Mouse (Mus musculus): ENCODE results near the gene Adam12.
"Not testable (repeated sequence)": the region's sequence is repeated elsewhere in the genome, so short reads cannot be mapped to it uniquely, and the experiment has no call there.

The Adam12 gene

DNA sequence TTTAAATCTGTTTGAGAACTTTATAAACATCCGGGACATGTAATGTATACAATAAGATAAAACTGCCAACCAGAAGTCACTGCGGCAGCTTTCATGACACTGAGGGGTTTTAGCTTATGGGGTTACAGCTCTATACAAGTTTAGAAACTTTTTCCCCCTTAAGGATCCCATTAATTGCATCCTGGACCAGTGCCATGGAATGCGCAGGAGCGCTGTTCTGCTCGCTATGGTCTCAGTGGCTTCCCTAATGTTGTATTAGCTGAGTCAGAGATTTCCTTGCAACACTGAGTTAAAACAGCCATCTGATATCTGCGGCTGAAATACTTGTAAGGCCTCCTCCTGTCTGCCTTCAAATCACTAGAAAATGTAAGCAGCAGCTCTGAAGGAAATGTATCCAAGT, 298.6 kb downstream of the Adam12 start:
- no peak for DNase-seq (ENCODE audit: low spot score in 2 of 2)

DNA sequence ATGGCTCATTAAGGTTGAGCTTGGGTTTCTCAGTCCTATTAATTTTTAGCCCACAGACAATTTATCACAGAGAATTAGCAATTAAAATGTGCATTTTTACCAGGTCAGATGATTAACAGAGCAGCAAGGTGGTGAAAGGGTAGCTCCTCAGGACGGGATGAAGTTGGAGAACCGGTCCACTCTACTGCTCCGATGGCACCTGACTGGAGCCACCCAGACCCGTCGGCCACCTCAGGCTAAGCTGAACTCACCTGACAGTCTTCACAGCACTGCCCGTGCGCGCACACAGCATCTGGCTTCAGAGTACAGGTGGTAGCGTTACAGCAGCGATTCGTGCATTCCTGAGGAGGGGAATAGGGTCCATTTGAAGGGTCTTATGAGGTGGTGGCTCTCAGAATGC, 300.5 kb downstream of the Adam12 start:
- no peak for DNase-seq (ENCODE audit: low spot score in 2 of 2)

DNA sequence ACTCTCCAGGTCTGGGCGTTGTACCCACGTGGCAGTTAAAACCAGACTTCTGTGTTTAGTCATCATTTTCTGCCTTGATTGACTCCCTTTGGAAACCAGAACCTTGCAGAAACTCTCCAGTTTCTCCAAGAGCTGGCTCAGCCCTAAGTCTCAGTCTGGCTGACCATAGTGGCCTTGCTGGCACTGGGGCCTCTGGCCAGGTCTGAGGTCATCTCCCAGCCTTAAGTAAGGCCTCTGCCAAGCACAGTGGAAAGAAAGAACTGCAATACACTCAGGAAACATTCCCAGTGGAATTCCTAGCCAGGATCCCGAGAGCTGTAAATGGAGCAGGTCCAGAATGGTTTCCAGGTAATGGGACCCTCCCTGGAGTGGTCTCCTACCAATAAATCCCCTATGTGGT, 303.0 kb downstream of the Adam12 start:
- peak in 1 of 2 experiments; percentile 28 for DNase-seq (ENCODE audit: low spot score in 2 of 2)

DNA sequence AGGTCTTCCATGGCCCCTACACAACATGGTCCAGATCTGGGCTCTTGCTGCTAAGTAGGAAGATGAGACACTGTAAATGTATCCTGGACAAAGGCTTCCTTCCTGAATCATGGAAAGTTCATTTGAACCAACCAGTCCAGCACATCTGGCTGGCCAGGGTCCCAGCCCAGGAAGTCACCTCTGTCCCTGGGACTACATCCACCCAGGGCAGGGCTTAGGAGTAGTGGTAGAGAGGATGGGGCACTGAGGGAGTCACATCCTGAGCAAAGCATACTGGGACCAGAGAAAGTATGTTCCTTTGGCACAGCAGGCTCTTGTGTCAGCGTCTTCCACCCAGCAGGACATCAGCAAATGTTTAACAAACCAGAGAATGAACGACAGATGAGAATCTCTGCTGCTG, 306.2 kb downstream of the Adam12 start:
- DNase-seq (ENCODE audit: low spot score in 2 of 2), result no peak

DNA sequence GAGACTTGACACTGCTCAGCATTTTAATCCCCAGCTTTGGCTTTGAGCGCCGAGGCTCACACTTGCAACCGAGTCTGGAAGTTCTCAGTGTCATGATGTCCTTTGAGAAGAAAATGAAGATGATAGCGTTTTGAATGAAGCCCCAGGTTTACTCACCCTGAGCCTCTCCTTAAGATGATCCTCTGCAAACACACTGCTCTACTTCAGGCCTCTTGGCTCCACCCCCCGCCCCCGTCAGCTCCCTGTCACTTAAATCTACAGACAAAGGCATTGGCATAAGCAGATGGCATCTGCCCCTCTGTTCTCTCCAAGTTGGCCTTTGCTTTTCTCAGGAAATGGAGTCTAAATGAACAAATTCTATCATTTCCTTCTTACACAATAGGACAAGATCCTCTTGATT, 308.0 kb downstream of the Adam12 start:
- DNase-seq (ENCODE audit: low spot score in 2 of 2), result no peak

DNA sequence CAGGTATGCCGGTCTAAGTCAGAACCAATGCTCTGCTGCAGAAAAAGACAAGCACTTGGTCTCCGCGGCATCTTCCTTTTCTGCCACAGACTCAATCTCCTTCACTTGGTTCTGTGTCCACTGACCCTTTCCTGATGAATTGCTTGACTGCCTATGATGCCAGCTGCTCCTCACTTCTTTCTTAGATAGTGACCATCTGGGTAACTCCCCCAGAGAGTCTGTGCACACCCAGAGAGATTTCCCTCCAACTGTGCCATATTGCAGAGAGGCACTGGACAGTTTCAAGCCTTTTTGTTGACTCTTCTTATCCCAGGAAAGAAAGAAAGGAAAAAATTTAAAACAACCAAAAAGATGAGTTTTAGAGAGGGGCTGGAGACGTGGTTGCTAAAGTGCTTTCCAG, 310.7 kb downstream of the Adam12 start:
- DNase-seq (ENCODE audit: low spot score in 2 of 2), result no peak

DNA sequence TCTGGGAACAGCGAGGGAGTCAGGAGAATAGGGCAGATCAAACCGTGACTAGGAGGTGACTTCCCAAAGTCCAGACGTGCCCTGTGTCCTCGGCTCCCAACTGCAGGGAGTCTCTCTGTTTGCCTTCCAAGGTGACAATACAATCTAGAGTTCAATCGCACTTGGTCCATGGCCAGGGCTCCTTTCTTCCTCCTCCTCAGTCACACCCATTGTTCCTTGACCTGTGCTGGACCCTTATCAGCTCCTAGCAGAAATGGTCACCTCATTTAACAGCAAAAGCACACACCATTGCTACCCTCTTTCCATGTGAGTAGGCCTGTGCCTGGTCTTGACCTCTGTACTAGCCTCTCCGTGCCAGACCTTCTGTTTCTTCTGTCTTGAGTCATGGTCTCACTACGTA, 311.2 kb downstream of the Adam12 start:
- no peak for DNase-seq (ENCODE audit: low spot score in 2 of 2)

DNA sequence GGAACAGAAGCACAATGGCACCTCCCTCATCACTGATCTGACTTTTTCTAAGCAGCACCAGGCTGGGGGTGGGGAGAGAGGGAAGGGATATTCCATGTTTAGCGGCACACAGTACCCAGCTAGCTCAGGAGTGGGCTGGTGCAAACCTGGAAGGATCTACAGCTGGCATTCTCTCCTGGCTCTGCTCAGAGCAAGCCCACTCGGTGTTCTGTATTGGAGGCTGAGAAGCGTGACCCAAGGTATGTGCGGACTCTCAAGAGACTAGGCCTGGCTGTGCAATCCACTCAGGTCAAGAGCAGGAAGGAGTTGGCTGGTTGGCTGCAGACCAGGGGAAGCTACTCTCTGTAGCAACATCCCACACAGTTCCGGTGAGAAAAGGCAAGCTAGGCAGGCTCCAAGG, 312.0 kb downstream of the Adam12 start:
- no peak for DNase-seq (ENCODE audit: low spot score in 2 of 2)

DNA sequence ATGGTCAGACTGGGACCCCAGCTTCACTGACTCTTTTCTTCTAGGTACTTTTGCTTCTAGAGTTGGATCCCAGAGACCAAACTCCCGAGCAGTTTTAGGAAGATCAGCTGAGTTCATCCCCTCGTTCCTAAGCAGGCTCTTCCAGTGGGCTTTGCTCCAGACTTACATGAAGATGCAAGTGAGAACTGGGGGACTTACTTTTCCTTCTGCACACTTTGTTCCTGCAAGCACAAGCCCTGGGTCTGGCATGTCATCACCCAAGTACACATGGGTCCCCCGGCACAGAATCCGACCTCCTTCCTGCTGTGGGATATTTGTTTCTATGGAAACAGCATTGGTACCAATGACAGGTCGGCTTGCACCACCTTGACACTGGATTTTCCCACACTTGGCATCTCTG, 312.6 kb downstream of the Adam12 start:
- no peak for DNase-seq (ENCODE audit: low spot score in 2 of 2)

DNA sequence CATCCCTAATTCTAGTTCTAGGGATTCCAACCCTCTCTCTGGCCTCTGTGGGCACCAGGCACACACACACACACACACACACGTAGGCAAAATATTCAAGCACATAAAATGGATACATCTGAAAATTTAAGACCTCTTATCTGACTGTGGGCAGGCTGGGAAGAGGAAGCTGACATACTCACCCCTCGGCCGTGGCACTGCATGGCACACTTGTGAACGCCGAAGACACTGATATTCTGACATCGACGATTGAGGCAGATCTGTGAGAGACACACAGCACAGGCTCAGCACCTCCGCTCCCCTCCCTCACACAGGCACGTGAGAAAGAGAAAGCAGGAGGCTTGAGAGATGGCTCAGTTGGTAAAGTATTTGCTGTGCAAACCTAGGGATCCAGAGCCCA, 315.7 kb downstream of the Adam12 start:
- DNase-seq (ENCODE audit: low spot score in 2 of 2), result no peak

DNA sequence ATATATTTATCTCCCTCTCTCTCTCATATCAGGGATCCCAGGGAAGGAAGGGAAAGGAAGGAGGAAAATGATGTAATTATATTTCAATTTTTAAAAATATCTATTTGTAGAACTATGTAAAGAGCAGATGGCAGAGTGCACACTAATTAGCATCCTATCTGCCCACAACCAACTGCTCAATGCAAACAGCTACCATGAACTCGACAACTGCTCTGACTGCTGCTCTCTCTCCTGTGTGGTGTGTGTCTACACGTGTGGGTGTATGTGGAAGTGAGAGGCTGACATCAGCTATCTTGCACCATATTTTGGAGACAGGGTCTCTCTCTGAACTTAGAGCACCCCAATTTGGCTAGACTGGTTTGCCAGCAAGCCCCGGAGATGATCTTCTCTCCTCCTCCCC, 320.1 kb downstream of the Adam12 start:
- DNase-seq (ENCODE audit: low spot score in 2 of 2), result no peak

DNA sequence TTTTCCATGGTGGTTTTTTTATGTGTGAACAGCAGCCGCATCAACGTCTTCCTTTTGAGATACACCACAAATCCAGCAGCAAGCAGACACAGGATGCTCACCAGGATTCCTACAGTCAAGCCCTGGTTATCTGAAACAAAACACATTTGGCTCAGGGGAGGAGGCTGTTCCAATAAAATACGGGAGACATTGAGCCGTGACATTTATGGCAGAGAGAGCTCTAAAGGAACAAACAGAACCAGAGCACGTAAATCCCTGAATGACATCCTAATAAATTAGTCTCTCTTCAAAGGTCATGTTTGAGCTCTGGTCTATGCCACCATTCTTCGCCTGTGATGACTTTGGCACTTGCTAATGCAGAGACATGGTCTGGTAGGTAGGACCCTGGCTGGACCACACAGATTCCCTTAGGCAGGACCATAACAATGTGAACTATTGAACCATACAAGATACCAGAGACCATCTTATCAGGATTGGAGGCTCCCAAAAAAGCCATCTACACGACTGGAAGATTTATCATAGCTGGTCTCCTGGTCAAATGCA, 322.0 kb downstream of the Adam12 start:
- no peak for DNase-seq (ENCODE audit: low spot score in 2 of 2)

DNA sequence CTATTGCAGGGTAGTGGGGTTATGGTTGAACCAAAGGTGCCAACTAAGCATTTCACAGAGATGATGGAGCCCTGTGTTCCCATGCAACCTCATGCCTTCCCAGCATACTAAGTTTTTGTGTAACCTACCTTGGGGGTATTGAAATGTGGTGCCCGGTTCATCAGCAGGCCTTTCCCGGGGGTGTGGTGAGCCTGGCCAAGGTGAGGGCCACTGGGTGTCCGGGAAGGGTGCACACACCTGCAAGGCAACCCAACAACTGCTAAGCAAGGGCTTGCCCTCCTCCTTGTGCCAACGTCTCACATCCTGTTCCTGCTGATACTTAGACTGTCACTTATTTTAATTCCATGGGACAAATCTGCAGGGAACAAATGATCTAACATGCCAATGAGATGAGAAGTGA, 323.0 kb downstream of the Adam12 start:
- no peak for DNase-seq (ENCODE audit: low spot score in 2 of 2)

DNA sequence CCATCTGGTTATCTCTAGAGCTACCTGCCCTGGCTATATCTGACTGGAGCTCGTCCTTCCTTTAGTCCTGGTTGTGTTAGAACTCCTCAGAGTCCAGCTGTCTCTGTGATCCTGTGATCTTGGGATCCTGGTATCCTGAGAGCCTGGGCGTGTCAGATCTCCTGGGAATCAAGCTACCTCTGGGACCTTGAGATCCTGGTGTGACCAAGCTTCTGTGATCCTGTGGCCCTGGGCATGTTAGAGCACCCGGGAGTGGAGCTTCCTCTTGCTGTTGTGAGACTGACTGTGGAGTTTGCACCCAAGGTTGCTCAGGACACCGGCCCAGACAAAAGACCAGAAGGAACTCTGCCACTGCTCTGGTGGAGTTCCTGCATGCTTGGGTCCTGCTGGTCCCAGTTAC, 332.6 kb downstream of the Adam12 start:
- DNase-seq (ENCODE audit: low spot score in 2 of 2), result no peak

DNA sequence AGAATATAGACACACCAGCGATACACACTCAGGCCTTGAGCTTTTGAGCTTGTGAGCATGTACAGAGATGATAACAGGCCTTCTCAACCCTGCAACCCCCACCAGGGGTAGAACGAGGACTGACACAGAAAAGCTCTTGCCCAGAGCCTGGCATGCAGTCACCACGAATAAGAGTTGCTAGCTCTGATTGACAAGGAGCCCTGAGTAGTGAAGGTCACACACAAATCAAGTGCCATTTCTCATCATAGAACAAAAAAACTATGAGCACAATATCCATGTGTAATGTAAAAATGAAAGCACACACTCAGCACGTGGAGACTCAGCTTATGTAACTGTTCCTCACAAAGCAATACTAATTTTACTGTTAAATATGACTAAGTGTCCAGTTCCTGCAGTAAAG, 340.1 kb downstream of the Adam12 start:
- DNase-seq (ENCODE audit: low spot score in 2 of 2), result no peak

DNA sequence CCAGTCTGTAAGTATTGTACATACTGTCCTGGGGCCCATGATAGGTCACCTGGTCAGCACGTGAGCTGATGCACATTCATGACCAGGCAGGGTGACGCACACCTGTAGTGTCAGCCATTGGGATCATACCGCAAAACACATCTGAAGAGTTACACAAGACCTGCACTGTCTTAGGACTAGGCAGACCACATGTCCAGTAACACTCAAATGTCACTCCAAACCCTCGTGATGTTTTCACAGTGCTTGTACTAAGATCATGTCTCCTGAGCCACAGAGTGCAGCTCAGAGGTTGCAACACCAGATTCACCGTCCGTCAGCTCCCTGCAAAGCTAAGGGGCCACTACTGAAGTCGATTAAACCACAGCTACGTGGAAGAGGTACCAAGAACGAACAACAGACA, 340.6 kb downstream of the Adam12 start:
- no peak for DNase-seq (ENCODE audit: low spot score in 2 of 2)

DNA sequence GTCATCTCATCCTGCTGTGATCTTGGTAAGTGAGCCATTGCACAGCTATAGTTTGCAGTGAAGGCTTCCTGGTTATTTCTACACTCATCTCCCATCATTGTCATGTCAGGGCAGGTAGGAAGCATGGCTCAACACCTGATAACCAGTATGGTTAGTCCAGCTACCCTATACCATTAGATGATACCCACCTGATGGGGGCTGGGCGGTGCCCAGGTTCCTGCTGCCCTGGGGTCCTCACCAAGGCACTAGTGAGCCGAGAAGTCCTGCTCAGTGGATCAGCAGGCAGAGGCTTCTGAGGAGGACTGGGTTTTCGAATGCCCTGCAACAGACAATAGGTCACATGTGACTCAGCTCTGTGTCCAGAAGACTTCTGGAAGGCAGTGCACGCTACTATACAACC, 342.0 kb downstream of the Adam12 start:
- DNase-seq (ENCODE audit: low spot score in 2 of 2), result no peak

DNA sequence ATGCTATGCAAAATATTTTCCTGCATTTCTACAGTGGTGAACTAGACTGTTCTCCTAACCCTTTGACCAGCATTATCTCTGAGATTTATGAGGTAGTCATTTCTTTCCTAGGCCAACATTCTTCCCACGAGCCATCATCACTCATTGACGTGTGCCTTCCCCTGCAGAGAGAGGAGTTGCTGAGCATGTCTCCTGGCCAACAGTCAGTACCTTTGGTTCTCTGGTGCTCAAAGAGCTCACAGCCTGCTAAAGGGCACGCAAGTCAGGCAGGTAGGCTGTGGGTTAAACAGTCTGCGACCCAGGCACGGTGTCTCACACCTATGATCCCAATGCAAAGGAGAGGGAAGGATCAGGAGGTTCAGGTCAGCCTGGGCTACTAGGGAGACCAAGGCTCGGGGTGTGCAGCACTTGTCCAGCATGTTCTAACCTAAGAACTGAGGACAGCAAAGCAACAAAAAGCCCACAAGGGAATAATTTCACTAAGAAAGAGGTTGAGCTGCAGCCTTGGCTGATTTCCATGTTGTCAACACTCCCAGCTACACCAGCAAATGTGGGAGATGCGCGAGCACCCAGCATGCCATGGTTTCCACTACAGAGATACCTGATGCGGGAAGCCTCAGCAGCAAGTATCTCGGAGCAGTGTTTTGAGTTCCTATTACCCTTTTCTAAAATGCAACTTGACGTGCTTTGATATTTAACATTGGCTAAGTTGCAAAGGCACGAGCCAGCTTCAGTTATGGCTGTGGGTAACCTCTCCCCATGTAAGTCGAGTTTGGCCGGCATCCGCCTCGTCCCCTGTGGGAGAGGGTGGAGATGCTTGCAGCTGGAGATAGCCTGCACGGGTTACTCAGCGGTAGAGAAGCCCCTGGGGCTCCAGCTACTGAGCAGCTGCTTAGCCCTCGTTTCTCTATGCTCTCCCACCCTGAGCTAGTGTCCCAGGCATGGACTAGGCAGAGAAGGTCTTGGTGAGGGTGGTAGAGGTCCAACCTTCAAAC, 342.7 kb downstream of the Adam12 start:
- peak in 1 of 2 experiments; percentile 14 for DNase-seq (ENCODE audit: low spot score in 2 of 2)

DNA sequence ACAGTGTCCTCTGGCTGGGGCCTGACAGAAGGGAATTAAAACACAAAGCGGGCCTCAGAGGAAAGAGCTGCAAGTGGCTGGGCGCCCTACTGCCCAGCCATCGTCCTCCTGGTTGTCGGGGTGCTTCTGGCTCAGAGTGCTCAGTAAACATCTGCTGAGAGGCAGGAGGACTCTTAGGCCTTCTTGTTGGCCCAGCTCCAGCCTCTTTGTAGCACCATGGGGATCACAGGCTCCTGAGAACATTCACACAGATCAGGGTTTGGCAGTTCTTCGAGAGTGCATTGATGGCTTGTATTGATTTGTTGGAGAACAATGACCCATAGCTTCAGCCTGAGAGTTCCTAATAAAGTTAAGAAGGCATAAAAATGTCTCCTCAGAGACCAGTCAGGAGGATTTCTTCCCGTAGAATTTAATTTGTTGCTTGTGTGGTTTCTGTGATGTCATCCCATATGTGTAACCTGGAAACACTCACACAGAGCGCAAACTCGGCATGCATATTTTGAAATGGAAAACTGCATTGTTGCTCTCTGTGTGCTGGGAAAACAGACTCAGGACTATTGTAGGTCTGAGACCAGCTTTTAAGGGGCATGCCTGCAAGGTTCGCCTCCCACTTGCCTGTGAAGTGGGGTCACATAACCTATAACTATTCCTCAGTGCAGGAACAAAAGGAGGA, 347.1 kb downstream of the Adam12 start:
- not testable (repeated sequence) for DNase-seq (ENCODE audit: low spot score in 2 of 2)

DNA sequence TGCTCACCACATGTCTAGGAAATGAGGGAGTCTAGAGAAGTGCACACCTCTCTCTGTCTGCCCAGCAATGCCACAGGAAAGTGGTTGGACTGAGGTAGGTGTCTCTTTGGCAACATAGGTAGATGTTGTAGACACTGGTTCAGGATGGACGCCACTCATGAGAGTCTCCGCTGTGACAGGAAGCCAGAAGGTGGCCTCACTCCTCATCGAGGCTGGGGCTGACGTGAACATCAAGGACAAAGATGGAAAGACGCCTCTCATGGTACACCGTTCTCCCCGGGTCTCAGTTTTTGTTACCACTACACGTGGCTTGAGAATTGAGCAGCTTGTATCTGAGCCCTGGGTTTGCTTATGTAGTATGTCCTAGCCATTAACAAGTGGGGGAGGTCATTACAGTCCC, 352.2 kb downstream of the Adam12 start:
- no peak for DNase-seq (ENCODE audit: low spot score in 2 of 2)

DNA sequence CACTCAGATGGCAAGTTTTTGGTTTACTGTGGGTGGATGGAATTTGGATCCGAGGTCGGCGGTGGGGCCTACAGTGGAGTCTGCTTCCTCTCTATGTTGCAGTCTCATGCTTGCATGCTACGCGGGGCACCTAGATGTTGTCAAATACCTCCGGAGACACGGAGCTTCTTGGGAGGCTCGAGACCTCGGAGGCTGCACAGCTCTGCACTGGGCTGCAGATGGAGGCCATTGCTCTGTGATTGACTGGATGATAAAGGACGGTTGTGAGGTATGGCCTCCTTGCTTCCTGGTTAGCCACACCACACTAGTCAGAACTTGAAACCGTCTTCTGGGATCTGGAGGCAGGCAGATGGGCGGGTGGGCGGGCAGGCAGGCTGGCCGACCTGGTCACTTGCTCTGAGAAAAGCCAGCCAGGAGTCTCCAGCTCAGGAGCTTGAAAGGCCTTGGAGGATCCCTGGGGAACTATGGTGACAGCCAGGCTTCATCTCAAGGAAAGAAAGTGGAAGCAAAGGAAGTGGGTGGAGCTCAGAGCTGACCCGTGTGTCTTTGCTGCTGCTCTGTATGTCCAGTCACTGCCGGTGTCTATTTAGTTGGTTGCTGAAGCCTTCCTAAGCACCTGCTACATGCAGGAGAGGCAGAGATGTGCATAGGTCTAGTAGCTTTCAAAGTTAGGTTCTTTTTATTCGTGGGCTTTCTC, 355.2 kb downstream of the Adam12 start:
- no peak for DNase-seq (ENCODE audit: low spot score in 2 of 2)

DNA sequence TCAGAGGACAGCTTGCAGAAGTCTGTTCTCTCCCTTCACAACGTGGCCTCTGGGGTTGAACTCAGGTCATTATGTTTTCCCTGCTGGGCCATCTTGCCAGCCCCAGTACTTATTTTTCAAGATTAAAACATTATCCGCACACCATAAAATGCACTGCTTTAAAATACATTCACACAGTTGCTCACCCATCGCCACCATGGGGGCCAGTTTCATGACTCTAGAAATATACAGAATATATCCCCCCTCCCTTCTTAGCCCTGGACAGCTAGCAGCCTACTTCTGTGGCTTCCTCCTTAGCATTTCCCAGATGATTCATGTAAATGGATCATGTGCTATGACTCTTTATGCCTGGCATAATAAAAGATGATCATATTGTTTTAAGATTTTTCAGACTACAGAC, 355.8 kb downstream of the Adam12 start:
- DNase-seq (ENCODE audit: low spot score in 2 of 2), result no peak
